Comparison of ENCODE assay signal across 17 mouse cellular contexts in genomic region chr3:88210918-88211317, GRCm38 (mm10). TPM values are rescaled to one million over a fixed set of nuclear protein-coding genes. Genes with fewer than 3 reads are reported as not detected.
DNase-seq lines count a peak whose midpoint lies in the region; ATAC-seq lines count a peak whose summit lies in the region.
"Had no signal": no experiment of that assay in that cellular context is flagged by ENCODE, and none has a peak within 500 bp of the region (broad histone marks: within the 10 kb centered on the region; RNA-seq: fewer than 3 reads in every experiment).

No protein-coding gene starts in this region.

- H3K27me3 ChIP-seq in forebrain, embryonic 13.5 days, result 0 out of 2 replicates have a peak, but pooled peaks cover 9% of the 10 kb centered on the region
- no peaks in the 10 kb centered on the region for H3K27me3 ChIP-seq in hindbrain, embryonic 15.5 days
- peaks cover 93% of the 10 kb centered on the region for H3K27me3 ChIP-seq in neural tube, embryonic 11.5 days (ENCODE audit: control insufficient read depth, insufficient read depth, low read length)

- ATAC-seq in forebrain, embryonic 13.5 days, result no peak
- no peak for ATAC-seq in hindbrain, embryonic 15.5 days (ENCODE audit: low FRiP score, low read depth)
- ATAC-seq in neural tube, embryonic 11.5 days (ENCODE audit: insufficient read depth, low FRiP score, low TSS enrichment), result no peak

- no peaks in the 10 kb centered on the region for H3K9me3 ChIP-seq in forebrain, embryonic 13.5 days (replicated peaks)
- H3K9me3 ChIP-seq in hindbrain, embryonic 15.5 days, result no peaks in the 10 kb centered on the region
- H3K9me3 ChIP-seq in neural tube, embryonic 11.5 days (ENCODE audit: control insufficient read depth, low read length), result no peaks in the 10 kb centered on the region
- H3K9me3 ChIP-seq: heart, embryonic 13.5 days; limb, embryonic 12.5 days; liver, embryonic 15.5 days had no signal

- peak overlapping the region; percentile 96 for H3K4me3 ChIP-seq in forebrain, embryonic 13.5 days
- peak overlapping the region; percentile 53 for H3K4me3 ChIP-seq in hindbrain, embryonic 15.5 days
- peak overlapping the region; percentile 59 for H3K4me3 ChIP-seq in neural tube, embryonic 11.5 days (ENCODE audit: low read depth, low read length)
- H3K4me3 ChIP-seq: heart, embryonic 13.5 days; limb, embryonic 12.5 days; liver, embryonic 15.5 days had no signal

- intact Hi-C loops in heart, postnatal 10 days (cut with DNase I), result no loop called here

- H3K9ac ChIP-seq in forebrain, embryonic 13.5 days, result peak overlapping the region; percentile 100
- H3K9ac ChIP-seq in hindbrain, embryonic 15.5 days, result peak overlapping the region; percentile 64
- H3K9ac ChIP-seq in neural tube, embryonic 11.5 days (ENCODE audit: low read length), result peak overlapping the region; percentile 88
- H3K9ac ChIP-seq: heart, embryonic 13.5 days; limb, embryonic 12.5 days; liver, embryonic 15.5 days had no signal

- DNase-seq in frontal cortex, postnatal 10 days (ENCODE audit: low spot score in 2 of 2), result peak; percentile 3 to 8
- no peak for DNase-seq in frontal cortex, adult 2 months (ENCODE audit: extremely low spot score in 1 of 2, low spot score in 1 of 2)
- peak; percentile 12 for DNase-seq in neural tube, embryonic 11.5 days (ENCODE audit: low spot score)
- no peak for DNase-seq in ovary, postnatal 36 days (ENCODE audit: low spot score)
- DNase-seq in heart, postnatal 10 days, result no peak
- DNase-seq in lung, postnatal 4 days, result no peak
- DNase-seq: cerebellum, adult 8-10 months; kidney, postnatal 10 days; lung, postnatal 36 days; right cerebral cortex, adult 18-20 months had no signal

- 13% methylated on average over 2 of the region's 2 CpGs for WGBS in forebrain, embryonic 13.5 days
- 14% methylated on average over 2 of the region's 2 CpGs for WGBS in hindbrain, embryonic 15.5 days
- 8% methylated on average over 2 of the region's 2 CpGs for WGBS in neural tube, embryonic 11.5 days

- peaks cover 49% of the 10 kb centered on the region for H3K4me1 ChIP-seq in forebrain, embryonic 13.5 days
- H3K4me1 ChIP-seq in hindbrain, embryonic 15.5 days (replicated peaks), result peaks cover 46% of the 10 kb centered on the region
- H3K4me1 ChIP-seq in neural tube, embryonic 11.5 days (ENCODE audit: control insufficient read depth, insufficient read depth, low read length), result peaks cover 3% of the 10 kb centered on the region; the same call in 1 of the 2 replicates

- H3K4me2 ChIP-seq in forebrain, embryonic 13.5 days, result peak overlapping the region; percentile 88
- H3K4me2 ChIP-seq in hindbrain, embryonic 15.5 days, result peak overlapping the region; percentile 91
- H3K4me2 ChIP-seq in neural tube, embryonic 11.5 days (ENCODE audit: low read depth), result peak overlapping the region; percentile 73
- H3K4me2 ChIP-seq: heart, embryonic 13.5 days; limb, embryonic 12.5 days; liver, embryonic 15.5 days had no signal

- peak overlapping the region; percentile 100 for H3K27ac ChIP-seq in forebrain, embryonic 13.5 days
- H3K27ac ChIP-seq in hindbrain, embryonic 15.5 days (replicated peaks), result peak overlapping the region; percentile 96
- no peak overlapping the region for H3K27ac ChIP-seq in neural tube, embryonic 11.5 days (ENCODE audit: low read depth, low read length)
- H3K27ac ChIP-seq: heart, embryonic 13.5 days; limb, embryonic 12.5 days; liver, embryonic 15.5 days had no signal

- H3K36me3 ChIP-seq in forebrain, embryonic 13.5 days (ENCODE audit: poor library complexity, severe bottlenecking), result peaks cover 51% of the 10 kb centered on the region
- H3K36me3 ChIP-seq in hindbrain, embryonic 15.5 days, result no peaks in the 10 kb centered on the region
- peaks cover 2% of the 10 kb centered on the region; the same call in 1 of the 2 replicates for H3K36me3 ChIP-seq in neural tube, embryonic 11.5 days (ENCODE audit: control insufficient read depth, insufficient read depth, low read length)
- H3K36me3 ChIP-seq: heart, embryonic 13.5 days; limb, embryonic 12.5 days; liver, embryonic 15.5 days had no signal

RNA-seq across cellular contexts. Expression of gene Rhbg, which starts 43.6 kb away (rescaled TPM):
- polyA plus RNA-seq in frontal cortex, adult 2 months (2012; rRNA removed), result not detected in 2 replicates
- 0.18 and 0.26 TPM in 2 replicates for polyA plus RNA-seq in forebrain, embryonic 13.5 days (2015; fragmentation: Nextera tagmentation; extraction: Ambion mirVana)
- 0.55 and 0.60 TPM in 2 replicates for polyA plus RNA-seq in hindbrain, embryonic 15.5 days (2015; fragmentation: Nextera tagmentation; extraction: Ambion mirVana)
- polyA plus RNA-seq in neural tube, embryonic 11.5 days (2014; fragmentation: Nextera tagmentation; extraction: Ambion mirVana), result 0.27 and 1.2 TPM in 2 replicates
- not detected for total RNA-seq in heart, postnatal 10 days (2021)
- total RNA-seq: gastrocnemius, adult 8-10 months; layer of hippocampus, postnatal 25 days had no signal

Comparison
In these comparisons a context has a peak if more than half of its experiments do, and no peak if none do; other contexts are left out.
1. DNase-seq: peak in frontal cortex, postnatal 10 days (2 of 2) and neural tube, embryonic 11.5 days (single experiment); none in frontal cortex, adult 2 months (0 of 2), ovary, postnatal 36 days (single experiment), heart, postnatal 10 days (0 of 2) and lung, postnatal 4 days (0 of 2).
2. Peak in every context shown above with its lines, with median percentiles within 50 percentile points of each other: H3K4me2 ChIP-seq, H3K4me3 ChIP-seq and H3K9ac ChIP-seq.